Mouse (Mus musculus): ENCODE results near the gene Sez6.

The Sez6 gene

DNA sequence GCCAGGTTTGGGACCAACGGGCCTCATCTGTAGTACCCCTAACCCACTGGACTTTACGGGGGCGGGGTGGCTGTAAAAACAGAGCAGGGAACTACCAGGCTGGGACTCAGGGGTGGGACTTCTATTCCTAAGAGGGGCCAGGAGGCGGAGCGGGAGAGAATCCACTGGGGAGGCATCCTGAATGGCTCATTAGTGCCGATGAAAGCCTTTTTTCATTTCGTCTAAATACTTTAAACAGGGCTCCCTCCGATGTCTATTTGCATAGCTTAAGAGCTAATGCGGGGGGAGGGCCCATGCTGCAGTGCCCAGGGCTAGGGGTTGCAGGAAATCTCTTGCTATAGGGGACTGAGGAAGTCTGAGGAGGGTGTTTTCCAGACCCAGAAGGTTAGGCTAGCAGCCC lies 17.3 kb downstream of the Sez6 start:
- no peaks in the 10 kb centered on the region for H3K36me3 ChIP-seq (ENCODE audit: insufficient read depth, low read length)
- H3K4me3 ChIP-seq (replicated peaks; ENCODE audit: low read length): peak overlapping the region; percentile 45
- peaks cover 5% of the 10 kb centered on the region; the same call in 1 of the 2 replicates for H3K9me3 ChIP-seq (ENCODE audit: low read length)
- TF ChIP-seq CTCF (conservative IDR thresholded peaks at IDR 0.05; ENCODE audit: low read length) (no peak), NANOG (IDR thresholded peaks at IDR 0.05; ENCODE audit: borderline replicate concordance, low read length) (peak; percentile 97)
- peaks cover 45% of the 10 kb centered on the region for H3K4me1 ChIP-seq (replicated peaks; ENCODE audit: low read depth, low read length)
- H3K27me3 ChIP-seq (ENCODE audit: insufficient read depth, low read length): peaks cover 92% of the 10 kb centered on the region

DNA sequence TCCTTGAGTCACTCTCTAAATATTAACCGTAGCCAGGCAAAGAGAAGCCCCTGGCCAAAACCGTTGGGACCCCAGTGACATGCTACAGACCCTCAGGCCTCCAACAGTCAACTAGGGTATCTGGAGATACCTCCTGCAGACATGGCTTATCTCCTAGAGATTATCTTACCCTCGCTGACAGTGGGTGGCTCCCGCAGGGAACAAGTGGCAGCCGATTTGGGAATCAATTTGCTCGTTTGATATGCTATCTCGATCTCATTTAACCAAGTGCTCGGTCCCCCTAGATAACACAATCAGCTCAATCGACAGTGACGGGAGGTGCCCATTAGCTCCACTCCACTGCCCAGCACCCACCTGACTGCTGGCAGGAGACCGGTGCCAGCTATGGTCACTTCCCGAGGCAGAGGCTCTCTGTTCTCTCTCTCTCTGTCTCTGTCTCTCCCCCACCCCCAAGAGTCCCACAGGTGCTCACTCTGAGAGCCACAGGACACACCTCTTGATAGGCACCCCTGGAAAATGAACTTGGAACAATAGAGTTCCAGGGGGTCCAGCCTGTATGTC lies 19.6 kb downstream of the Sez6 start:
- H3K4me3 ChIP-seq (replicated peaks; ENCODE audit: low read length): no peak overlapping the region
- peaks cover 53% of the 10 kb centered on the region for H3K4me1 ChIP-seq (replicated peaks; ENCODE audit: low read depth, low read length)
- H3K27me3 ChIP-seq (ENCODE audit: insufficient read depth, low read length): peaks cover 93% of the 10 kb centered on the region
- TF ChIP-seq POU5F1 (IDR thresholded peaks at IDR 0.05; ENCODE audit: borderline replicate concordance, low read length) (no peak), CTCF (conservative IDR thresholded peaks at IDR 0.05; ENCODE audit: low read length) (no peak), NANOG (IDR thresholded peaks at IDR 0.05; ENCODE audit: borderline replicate concordance, low read length) (no peak)
- H3K9me3 ChIP-seq (ENCODE audit: low read length): peaks cover 5% of the 10 kb centered on the region; the same call in 1 of the 2 replicates
- H3K36me3 ChIP-seq (ENCODE audit: insufficient read depth, low read length): no peaks in the 10 kb centered on the region

GRCm38 (mm10) chr11:77950797-77951228 lies 20.2 kb downstream of the Sez6 start:
- Histone ChIP-seq H3K9me3 (ENCODE audit: low read length) (peaks cover 5% of the 10 kb centered on the region; the same call in 1 of the 2 replicates), H3K36me3 (ENCODE audit: insufficient read depth, low read length) (no peaks in the 10 kb centered on the region), H3K4me3 (replicated peaks; ENCODE audit: low read length) (no peak overlapping the region), H3K4me1 (replicated peaks; ENCODE audit: low read depth, low read length) (peaks cover 53% of the 10 kb centered on the region), H3K27me3 (ENCODE audit: insufficient read depth, low read length) (peaks cover 93% of the 10 kb centered on the region)
- TF ChIP-seq CTCF (conservative IDR thresholded peaks at IDR 0.05; ENCODE audit: low read length) (no peak), POU5F1 (IDR thresholded peaks at IDR 0.05; ENCODE audit: borderline replicate concordance, low read length) (no peak), NANOG (IDR thresholded peaks at IDR 0.05; ENCODE audit: borderline replicate concordance, low read length) (no peak)

GRCm38 (mm10) chr11:77953671-77954070 lies 23.1 kb downstream of the Sez6 start:
- H3K36me3 ChIP-seq (ENCODE audit: insufficient read depth, low read length): no peaks in the 10 kb centered on the region
- peaks cover 5% of the 10 kb centered on the region; the same call in 1 of the 2 replicates for H3K9me3 ChIP-seq (ENCODE audit: low read length)
- H3K27me3 ChIP-seq (ENCODE audit: insufficient read depth, low read length): peaks cover 97% of the 10 kb centered on the region
- peak; percentile 99 for TF ChIP-seq CTCF (conservative IDR thresholded peaks at IDR 0.05; ENCODE audit: low read length)
- TF ChIP-seq NANOG (IDR thresholded peaks at IDR 0.05; ENCODE audit: borderline replicate concordance, low read length): no peak
- TF ChIP-seq POU5F1 (IDR thresholded peaks at IDR 0.05; ENCODE audit: borderline replicate concordance, low read length): no peak
- peaks cover 37% of the 10 kb centered on the region for H3K4me1 ChIP-seq (replicated peaks; ENCODE audit: low read depth, low read length)
- H3K4me3 ChIP-seq (replicated peaks; ENCODE audit: low read length): no peak overlapping the region; the same call in 1 of the 2 replicates

DNA sequence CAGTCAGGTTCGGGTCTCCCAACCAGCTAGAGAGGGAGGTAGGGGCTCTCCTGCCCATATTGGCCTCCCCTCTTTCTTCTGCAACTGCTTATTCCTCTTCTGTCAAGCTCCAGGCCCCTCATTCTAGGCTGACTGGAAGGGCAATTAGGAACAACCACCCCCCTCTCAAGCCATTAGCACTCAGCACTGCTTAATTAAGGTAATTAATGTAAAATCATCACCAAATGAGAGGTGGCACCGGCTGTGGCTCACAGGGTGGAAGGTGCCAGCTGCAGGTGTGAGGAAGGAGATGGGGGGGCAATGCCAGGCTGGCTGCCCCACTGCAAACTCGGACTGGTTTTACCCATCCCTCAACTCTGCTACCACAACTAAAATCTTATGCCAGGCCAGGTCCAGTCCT lies 25.8 kb downstream of the Sez6 start:
- Histone ChIP-seq H3K4me3 (replicated peaks; ENCODE audit: low read length) (no peak overlapping the region), H3K27me3 (ENCODE audit: insufficient read depth, low read length) (peaks cover 99% of the 10 kb centered on the region), H3K4me1 (replicated peaks; ENCODE audit: low read depth, low read length) (peaks cover 21% of the 10 kb centered on the region), H3K36me3 (ENCODE audit: insufficient read depth, low read length) (no peaks in the 10 kb centered on the region), H3K9me3 (ENCODE audit: low read length) (no peaks in the 10 kb centered on the region)
- no peak for TF ChIP-seq POU5F1 (IDR thresholded peaks at IDR 0.05; ENCODE audit: borderline replicate concordance, low read length)
- TF ChIP-seq CTCF (conservative IDR thresholded peaks at IDR 0.05; ENCODE audit: low read length): no peak
- no peak for TF ChIP-seq NANOG (IDR thresholded peaks at IDR 0.05; ENCODE audit: borderline replicate concordance, low read length)

GRCm38 (mm10) chr11:77958268-77958667 lies 27.7 kb downstream of the Sez6 start:
- no peak for TF ChIP-seq CTCF (conservative IDR thresholded peaks at IDR 0.05; ENCODE audit: low read length)
- no peak for TF ChIP-seq NANOG (IDR thresholded peaks at IDR 0.05; ENCODE audit: borderline replicate concordance, low read length)
- TF ChIP-seq POU5F1 (IDR thresholded peaks at IDR 0.05; ENCODE audit: borderline replicate concordance, low read length): no peak
- Histone ChIP-seq H3K9me3 (ENCODE audit: low read length) (no peaks in the 10 kb centered on the region), H3K36me3 (ENCODE audit: insufficient read depth, low read length) (no peaks in the 10 kb centered on the region), H3K27me3 (ENCODE audit: insufficient read depth, low read length) (peaks cover 98% of the 10 kb centered on the region), H3K4me3 (replicated peaks; ENCODE audit: low read length) (no peak overlapping the region), H3K4me1 (replicated peaks; ENCODE audit: low read depth, low read length) (peaks cover 16% of the 10 kb centered on the region)

DNA sequence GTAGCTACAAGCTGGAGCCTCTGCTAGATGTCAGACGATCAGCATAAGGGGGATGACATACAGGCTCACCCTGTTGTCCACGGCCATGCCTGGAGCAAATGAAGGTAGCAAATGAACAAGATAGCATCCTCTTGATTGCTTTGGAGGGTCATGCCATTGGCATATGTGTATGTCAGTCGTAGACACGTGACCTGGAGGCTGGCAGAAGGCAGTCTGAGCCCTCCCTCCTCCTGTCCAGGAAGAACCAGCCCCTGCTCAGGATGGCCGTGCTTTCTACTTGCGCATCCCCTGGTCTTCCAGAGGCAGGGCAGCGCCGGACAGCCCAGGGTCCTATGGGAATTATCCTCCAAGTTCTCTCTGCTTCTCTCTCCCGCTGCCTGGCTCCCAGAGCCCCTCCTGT lies 28.3 kb downstream of the Sez6 start:
- TF ChIP-seq CTCF (conservative IDR thresholded peaks at IDR 0.05; ENCODE audit: low read length) (no peak), POU5F1 (IDR thresholded peaks at IDR 0.05; ENCODE audit: borderline replicate concordance, low read length) (no peak), NANOG (IDR thresholded peaks at IDR 0.05; ENCODE audit: borderline replicate concordance, low read length) (no peak)
- Histone ChIP-seq H3K36me3 (ENCODE audit: insufficient read depth, low read length) (no peaks in the 10 kb centered on the region), H3K4me3 (replicated peaks; ENCODE audit: low read length) (no peak overlapping the region), H3K27me3 (ENCODE audit: insufficient read depth, low read length) (peaks cover 92% of the 10 kb centered on the region), H3K4me1 (replicated peaks; ENCODE audit: low read depth, low read length) (peaks cover 13% of the 10 kb centered on the region), H3K9me3 (ENCODE audit: low read length) (no peaks in the 10 kb centered on the region)

- TF ChIP-seq NANOG (IDR thresholded peaks at IDR 0.05; ENCODE audit: borderline replicate concordance, low read length) (no peak), POU5F1 (IDR thresholded peaks at IDR 0.05; ENCODE audit: borderline replicate concordance, low read length) (no peak)
Measured at GRCm38 (mm10) chr11:77960199-77960598, 29.6 kb downstream of the Sez6 start.

DNA sequence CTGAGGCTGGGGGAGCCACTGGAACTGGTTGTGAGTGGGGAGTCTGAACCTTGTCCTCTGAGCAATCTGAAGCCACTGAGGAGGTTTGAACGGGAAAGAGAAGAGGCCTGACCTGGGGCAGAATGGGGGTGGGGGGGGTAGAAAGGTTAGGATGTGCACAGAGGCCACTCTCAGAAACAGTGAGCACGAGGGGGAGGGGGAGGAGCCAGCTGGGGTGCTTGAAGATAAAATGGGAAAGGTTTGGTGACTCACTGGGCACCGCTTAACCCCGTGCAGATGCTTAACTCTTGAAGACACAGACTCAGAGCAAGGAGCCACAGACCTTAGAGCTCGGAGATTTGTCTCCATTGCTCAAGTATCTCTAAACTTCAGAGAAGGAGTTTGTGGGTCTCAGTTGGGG lies 30.3 kb downstream of the Sez6 start:
- Histone ChIP-seq H3K4me3 (replicated peaks; ENCODE audit: low read length) (no peak overlapping the region), H3K36me3 (ENCODE audit: insufficient read depth, low read length) (no peaks in the 10 kb centered on the region), H3K9me3 (ENCODE audit: low read length) (no peaks in the 10 kb centered on the region), H3K4me1 (replicated peaks; ENCODE audit: low read depth, low read length) (peaks cover 29% of the 10 kb centered on the region), H3K27me3 (ENCODE audit: insufficient read depth, low read length) (peaks cover 87% of the 10 kb centered on the region)
- TF ChIP-seq POU5F1 (IDR thresholded peaks at IDR 0.05; ENCODE audit: borderline replicate concordance, low read length) (no peak), CTCF (conservative IDR thresholded peaks at IDR 0.05; ENCODE audit: low read length) (no peak)

More at GRCm38 (mm10) chr11:77960199-77960598, 29.6 kb downstream of the Sez6 start:
- Histone ChIP-seq H3K36me3 (ENCODE audit: insufficient read depth, low read length) (no peaks in the 10 kb centered on the region), H3K9me3 (ENCODE audit: low read length) (no peaks in the 10 kb centered on the region), H3K4me3 (replicated peaks; ENCODE audit: low read length) (no peak overlapping the region), H3K4me1 (replicated peaks; ENCODE audit: low read depth, low read length) (peaks cover 22% of the 10 kb centered on the region), H3K27me3 (ENCODE audit: insufficient read depth, low read length) (peaks cover 87% of the 10 kb centered on the region)

Measured in E14TG2a.4 (cell line).